Mouse (Mus musculus): ENCODE measurements around the gene Prrx1. TPM values are rescaled to one million over a fixed set of nuclear protein-coding genes. Genes with fewer than 3 reads are reported as not detected.

Gene Prrx1
- polyA plus RNA-seq, 1 experiment from 2014 or later, result 16.5 TPM

GRCm38 (mm10) chr1:163226271-163226670 is 87.2 kb downstream of the Prrx1 start:
- no peaks in the 10 kb centered on the region for H3K4me1 ChIP-seq
- H3K36me3 ChIP-seq, result no peaks in the 10 kb centered on the region
- H3K27me3 ChIP-seq (ENCODE audit: low read depth, poor library complexity, severe bottlenecking), result no peaks in the 10 kb centered on the region
- H3K4me3 ChIP-seq, result no peak overlapping the region
- DNase-seq (ENCODE audit: low spot score), result no peak
- no peak overlapping the region for H3K27ac ChIP-seq (replicated peaks)
- H3K9me3 ChIP-seq (replicated peaks), result no peaks in the 10 kb centered on the region
- 93% methylated on average over 4 of the region's 4 CpGs for WGBS

GRCm38 (mm10) chr1:163221767-163222166 is 91.7 kb downstream of the Prrx1 start:
- Histone ChIP-seq H3K36me3 (no peaks in the 10 kb centered on the region), H3K27ac (replicated peaks) (no peak overlapping the region), H3K9me3 (replicated peaks) (no peaks in the 10 kb centered on the region), H3K27me3 (ENCODE audit: low read depth, poor library complexity, severe bottlenecking) (no peaks in the 10 kb centered on the region), H3K4me1 (no peaks in the 10 kb centered on the region), H3K4me3 (no peak overlapping the region)
- 83% methylated on average over 1 of the region's 1 CpGs for WGBS
- no peak for DNase-seq (ENCODE audit: low spot score)

- H3K4me3 ChIP-seq, result no peak overlapping the region
- H3K36me3 ChIP-seq, result no peaks in the 10 kb centered on the region
- H3K27me3 ChIP-seq (ENCODE audit: low read depth, poor library complexity, severe bottlenecking), result no peaks in the 10 kb centered on the region
- no peak overlapping the region for H3K27ac ChIP-seq (replicated peaks)
- no peaks in the 10 kb centered on the region for H3K9me3 ChIP-seq (replicated peaks)
- no peaks in the 10 kb centered on the region for H3K4me1 ChIP-seq
- 88% methylated on average over 14 of the region's 14 CpGs for WGBS
- DNase-seq (ENCODE audit: low spot score), result no peak
Observed at GRCm38 (mm10) chr1:163208919-163209867, 104.3 kb downstream of the Prrx1 start.

- Histone ChIP-seq H3K4me1 (no peaks in the 10 kb centered on the region), H3K4me3 (no peak overlapping the region), H3K27ac (replicated peaks) (no peak overlapping the region), H3K9me3 (replicated peaks) (no peaks in the 10 kb centered on the region), H3K36me3 (no peaks in the 10 kb centered on the region), H3K27me3 (ENCODE audit: low read depth, poor library complexity, severe bottlenecking) (no peaks in the 10 kb centered on the region)
- WGBS, result 58% methylated on average over 2 of the region's 2 CpGs
- DNase-seq (ENCODE audit: low spot score), result no peak
Observed at GRCm38 (mm10) chr1:163198767-163199166, 114.7 kb downstream of the Prrx1 start.

GRCm38 (mm10) chr1:163198059-163198458 is 115.5 kb downstream of the Prrx1 start:
- H3K36me3 ChIP-seq, result no peaks in the 10 kb centered on the region
- H3K9me3 ChIP-seq (replicated peaks), result no peaks in the 10 kb centered on the region
- no peak overlapping the region for H3K4me3 ChIP-seq
- H3K27ac ChIP-seq (replicated peaks), result no peak overlapping the region
- 92% methylated on average over 4 of the region's 4 CpGs for WGBS
- DNase-seq (ENCODE audit: low spot score), result no peak
- H3K4me1 ChIP-seq, result no peaks in the 10 kb centered on the region
- no peaks in the 10 kb centered on the region for H3K27me3 ChIP-seq (ENCODE audit: low read depth, poor library complexity, severe bottlenecking)

Other genes starting within 250 kb of the Prrx1 start
- gene Mroh9, start 228.0 kb downstream of the Prrx1 start, polyA plus RNA-seq (2016; fragmentation: Nextera tagmentation; extraction: Ambion mirVana), result not detected in 2 replicates
- 23.8 and 26.0 TPM in 2 replicates for gene Gorab, start 90.0 kb upstream of the Prrx1 start, polyA plus RNA-seq (2016; fragmentation: Nextera tagmentation; extraction: Ambion mirVana)

Measured in midbrain, embryonic 10.5 days (tissue).